Mouse (Mus musculus) cortical plate, adult 2 months (tissue): ENCODE measurements around the gene Mlycd.

ENCODE experiments used
- CTCF ChIP-seq: fragments of 200-500 bp; IDR thresholded peaks from 2 replicates; pipeline ENCODE4 v1.5.1; 2011; ENCODE audit warnings: mild to moderate bottlenecking, control low read depth, low read length; ENCODE audit not compliant: insufficient read depth; ENCODE audit errors: extremely low read depth
- POLR2A ChIP-seq: fragments of 200-500 bp; IDR thresholded peaks from 2 replicates; pipeline ENCODE4 v1.6.1; 2011; ENCODE audit warnings: mild to moderate bottlenecking, low read length, control low read depth; ENCODE audit not compliant: insufficient read depth; ENCODE audit errors: extremely low read depth

GRCm38 (mm10) chr8:119400904-119401303 lies 6.2 kb downstream of the Mlycd start:
- TF ChIP-seq POLR2A (no peak), CTCF (no peak)
